Mouse (Mus musculus) forebrain, embryonic 13.5 days (tissue): ENCODE data around the gene Rnf207. TPM values are rescaled to one million over a fixed set of nuclear protein-coding genes. Genes with fewer than 3 reads are reported as not detected.

Source experiments
- ATAC-seq: fragments of 200-750 bp; cut with Nextera tagmentation; 2 replicates; pipeline ENCODE4 v1.8.0; 2017
- H3K27ac ChIP-seq: fragments of 300-500 bp; sonication (generic); 2 replicates; pipeline ENCODE4 v1.5.1; 2015; ENCODE audit warnings: inconsistent platforms, mild to moderate bottlenecking, moderate library complexity
- H3K27me3 ChIP-seq: fragments of 300-500 bp; sonication (generic); 2 replicates; pipeline ENCODE4 v1.6.1; 2015; ENCODE audit warnings: mild to moderate bottlenecking, inconsistent platforms
- H3K36me3 ChIP-seq: fragments of 300-500 bp; sonication (generic); 2 replicates; pipeline ENCODE4 v1.6.1; 2015; ENCODE audit warnings: mild to moderate bottlenecking, inconsistent platforms; ENCODE audit not compliant: poor library complexity, severe bottlenecking
- H3K4me1 ChIP-seq: fragments of 300-500 bp; sonication (generic); 2 replicates; pipeline ENCODE4 v1.6.1; 2015; ENCODE audit warnings: inconsistent platforms
- H3K4me2 ChIP-seq: fragments of 300-500 bp; sonication (generic); 2 replicates; pipeline ENCODE4 v1.6.1; 2015; ENCODE audit warnings: inconsistent platforms, mild to moderate bottlenecking, moderate library complexity
- H3K4me3 ChIP-seq: fragments of 300-500 bp; sonication (generic); 2 replicates; pipeline ENCODE4 v1.5.1; 2015; ENCODE audit warnings: mild to moderate bottlenecking, inconsistent platforms
- H3K9ac ChIP-seq: fragments of 300-500 bp; sonication (generic); 2 replicates; pipeline ENCODE4 v1.6.1; 2015; ENCODE audit warnings: mild to moderate bottlenecking, inconsistent platforms
- H3K9me3 ChIP-seq: fragments of 300-500 bp; sonication (generic); replicated peaks from 2 replicates; pipeline ENCODE4 v1.6.1; 2016; ENCODE audit warnings: inconsistent platforms
- WGBS: fragments of 180-500 bp; shearing (Covaris S2); methylation state at CpG from one replicate; pipeline ENCODE4 v1.1.7; 2015; 5-methylcytosine and 5-hydroxymethylcytosine counted together
- polyA plus RNA-seq: library from polyadenylated mRNA; unstranded; fragments of >200 nt; fragmentation: Nextera tagmentation; extraction: Ambion mirVana; gene quantifications from 2 replicates; pipeline ENCODE4 v1.2.1, GENCODE M21; 2015

The Rnf207 gene
- polyA plus RNA-seq, 1 experiment from 2014 or later = 1.7 TPM

- Histone ChIP-seq H3K9ac (0 out of 2 replicates have a peak overlapping the region, but pooled peaks have one; percentile 18), H3K4me1 (peaks cover 33% of the 10 kb centered on the region), H3K27me3 (peaks cover 30% of the 10 kb centered on the region), H3K9me3 (no peaks in the 10 kb centered on the region), H3K27ac (no peak overlapping the region), H3K36me3 (no peaks in the 10 kb centered on the region), H3K4me2 (no peak overlapping the region), H3K4me3 (no peak overlapping the region)
- no peak for ATAC-seq
- WGBS = 60% methylated on average over 7 of the region's 7 CpGs
Observed at GRCm38 (mm10) chr4:152345120-152345889, 26.5 kb upstream of the Rnf207 start.

DNA sequence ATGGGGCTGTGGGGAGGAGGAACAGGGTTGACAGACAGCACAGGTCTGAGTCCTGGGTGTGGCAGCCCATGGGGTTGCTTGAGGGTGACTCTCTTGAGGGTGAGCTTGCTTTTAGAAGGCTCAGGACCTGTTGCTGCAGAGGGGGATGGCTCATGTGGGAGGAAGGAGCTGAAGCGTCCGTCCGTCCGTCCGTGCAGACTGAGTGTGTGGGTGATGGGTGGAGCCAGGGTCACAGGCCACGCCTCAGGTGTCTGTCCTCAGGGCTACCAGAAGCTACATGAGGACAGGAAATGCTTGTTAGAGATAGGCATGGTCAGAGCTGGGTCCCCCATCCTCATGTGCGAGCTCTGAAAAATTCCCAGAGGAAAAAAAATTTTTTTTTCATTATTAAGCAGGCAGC is 25.9 kb upstream of the Rnf207 start:
- no peak overlapping the region for H3K9ac ChIP-seq
- H3K4me1 ChIP-seq = peaks cover 33% of the 10 kb centered on the region
- no peak overlapping the region for H3K27ac ChIP-seq
- H3K4me3 ChIP-seq = no peak overlapping the region
- H3K4me2 ChIP-seq = no peak overlapping the region
- H3K27me3 ChIP-seq = peaks cover 37% of the 10 kb centered on the region
- 64% methylated on average over 7 of the region's 7 CpGs for WGBS
- H3K9me3 ChIP-seq = no peaks in the 10 kb centered on the region
- H3K36me3 ChIP-seq = no peaks in the 10 kb centered on the region
- ATAC-seq = no peak

DNA sequence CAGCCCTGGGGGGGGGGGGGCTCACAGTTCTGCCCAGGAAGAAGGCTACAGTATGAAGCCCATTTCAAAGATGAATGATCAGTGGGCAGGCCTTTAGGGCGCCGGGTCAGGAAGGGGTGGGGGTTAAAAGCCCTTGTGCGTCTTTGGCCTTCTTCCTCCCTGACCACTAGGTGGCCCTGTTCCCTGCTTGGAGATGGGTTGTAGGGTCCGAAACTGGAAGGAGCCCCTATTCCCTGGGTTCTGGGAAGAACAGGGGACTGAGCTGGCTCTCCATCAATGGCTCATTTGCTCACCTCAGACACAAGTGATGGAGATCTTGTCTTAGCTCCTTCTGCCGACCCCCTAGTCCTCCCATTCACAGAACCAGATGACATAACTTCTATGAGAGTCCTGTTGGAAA is 24.5 kb upstream of the Rnf207 start:
- 10% methylated on average over 5 of the region's 5 CpGs for WGBS
- H3K9me3 ChIP-seq = no peaks in the 10 kb centered on the region

GRCm38 (mm10) chr4:152340584-152341284 is 21.9 kb upstream of the Rnf207 start:
- ATAC-seq = no peak
- peaks cover 45% of the 10 kb centered on the region for H3K27me3 ChIP-seq
- no peak overlapping the region for H3K4me3 ChIP-seq
- peak overlapping the region; percentile 100 for H3K4me2 ChIP-seq
- H3K27ac ChIP-seq = no peak overlapping the region
- H3K4me1 ChIP-seq = peaks cover 30% of the 10 kb centered on the region
- H3K36me3 ChIP-seq = 0 out of 2 replicates have a peak, but pooled peaks cover 3% of the 10 kb centered on the region
- H3K9ac ChIP-seq = no peak overlapping the region
- WGBS = 40% methylated on average over 15 of the region's 15 CpGs
- H3K9me3 ChIP-seq = no peaks in the 10 kb centered on the region

More for the DNA sequence above, 24.5 kb upstream of the Rnf207 start:
- 0 out of 2 replicates have a peak overlapping the region, but pooled peaks have one; percentile 8 for H3K9ac ChIP-seq
- no peak for ATAC-seq
- no peak overlapping the region for H3K27ac ChIP-seq
- no peak overlapping the region for H3K4me2 ChIP-seq
- no peaks in the 10 kb centered on the region for H3K36me3 ChIP-seq
- peaks cover 30% of the 10 kb centered on the region for H3K4me1 ChIP-seq
- no peak overlapping the region for H3K4me3 ChIP-seq
- peaks cover 39% of the 10 kb centered on the region for H3K27me3 ChIP-seq

- Histone ChIP-seq H3K4me3 (peak overlapping the region; percentile 74), H3K27ac (peak overlapping the region; percentile 64), H3K36me3 (peaks cover 17% of the 10 kb centered on the region), H3K27me3 (peaks cover 45% of the 10 kb centered on the region), H3K9me3 (no peaks in the 10 kb centered on the region), H3K4me1 (peaks cover 28% of the 10 kb centered on the region), H3K4me2 (peak overlapping the region; percentile 100), H3K9ac (peak overlapping the region; percentile 82)
- WGBS = 3% methylated on average over 13 of the region's 26 CpGs
- peak; percentile 5; the same call in 1 of the 2 replicates for ATAC-seq
Observed at GRCm38 (mm10) chr4:152339293-152339790, 20.5 kb upstream of the Rnf207 start.

- H3K27me3 ChIP-seq = peaks cover 40% of the 10 kb centered on the region
- H3K36me3 ChIP-seq = peaks cover 24% of the 10 kb centered on the region
- peak within 1 kb of the TSS; percentile 64 for H3K27ac ChIP-seq
- WGBS = under 1% methylated on average over 59 of the region's 120 CpGs
- peak; percentile 67 for ATAC-seq
- H3K4me2 ChIP-seq = peak within 1 kb of the TSS; percentile 100
- peak within 1 kb of the TSS; percentile 82 for H3K9ac ChIP-seq
- H3K4me1 ChIP-seq = peaks cover 28% of the 10 kb centered on the region
- H3K4me3 ChIP-seq = peak within 1 kb of the TSS; percentile 74
- no peaks in the 10 kb centered on the region for H3K9me3 ChIP-seq
Observed at GRCm38 (mm10) chr4:152338419-152339292, 19.9 kb upstream of the Rnf207 start, which contains the start of gene Chd5. TSS of gene Chd5 (plus strand) at chr4:152338651.

DNA sequence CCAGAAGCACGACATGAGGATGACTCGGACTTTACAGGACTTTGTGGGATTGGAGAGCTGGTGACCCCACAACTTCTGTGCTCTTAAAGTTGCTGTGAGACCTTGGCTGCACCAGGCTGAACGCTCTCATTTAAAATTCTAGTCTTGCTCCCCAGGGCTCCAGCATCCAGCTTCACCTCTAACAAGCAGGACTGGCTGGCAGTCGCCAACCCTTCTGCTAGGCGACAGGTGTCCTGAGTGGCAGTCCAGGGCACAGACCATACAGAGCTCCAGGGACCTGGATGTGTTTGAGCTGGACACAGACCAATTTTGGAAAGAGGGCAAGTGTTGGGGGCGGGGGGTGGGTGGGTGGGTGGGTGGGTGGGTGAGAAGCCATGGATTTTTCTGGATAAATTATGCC is 19.0 kb upstream of the Rnf207 start:
- WGBS = 18% methylated on average over 6 of the region's 6 CpGs

DNA sequence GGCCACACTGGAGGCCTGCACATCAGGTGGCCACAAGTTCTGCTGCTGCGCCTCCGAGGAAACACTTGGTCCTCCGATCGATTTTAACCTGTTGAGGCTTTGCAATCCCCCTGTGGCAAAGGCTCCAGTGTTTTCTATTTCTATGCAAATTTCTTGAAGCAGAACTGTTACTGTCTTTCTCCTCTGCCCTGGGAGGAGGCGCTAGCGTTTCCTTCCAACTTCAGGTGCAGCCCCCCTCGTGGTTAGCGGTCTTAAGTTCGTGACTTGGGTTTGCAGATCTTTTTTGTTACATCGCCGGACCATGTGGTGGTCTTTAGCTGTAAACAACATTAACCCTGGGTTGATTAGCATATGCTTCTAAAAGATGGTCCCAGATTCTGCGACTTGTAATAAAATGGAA is 14.8 kb upstream of the Rnf207 start:
- Histone ChIP-seq H3K9ac (no peak overlapping the region), H3K9me3 (no peaks in the 10 kb centered on the region), H3K4me3 (no peak overlapping the region), H3K27me3 (peaks cover 10% of the 10 kb centered on the region; the same call in 1 of the 2 replicates), H3K4me2 (no peak overlapping the region), H3K27ac (no peak overlapping the region), H3K36me3 (peaks cover 75% of the 10 kb centered on the region), H3K4me1 (peaks cover 5% of the 10 kb centered on the region)
- ATAC-seq = no peak
- WGBS = 92% methylated on average over 12 of the region's 12 CpGs

More for the DNA sequence above, 19.0 kb upstream of the Rnf207 start:
- Histone ChIP-seq H3K9me3 (no peaks in the 10 kb centered on the region), H3K27ac (no peak overlapping the region), H3K4me3 (no peak overlapping the region), H3K36me3 (peaks cover 33% of the 10 kb centered on the region), H3K4me2 (no peak overlapping the region), H3K27me3 (peaks cover 36% of the 10 kb centered on the region), H3K4me1 (peaks cover 28% of the 10 kb centered on the region), H3K9ac (no peak overlapping the region)
- no peak for ATAC-seq

DNA sequence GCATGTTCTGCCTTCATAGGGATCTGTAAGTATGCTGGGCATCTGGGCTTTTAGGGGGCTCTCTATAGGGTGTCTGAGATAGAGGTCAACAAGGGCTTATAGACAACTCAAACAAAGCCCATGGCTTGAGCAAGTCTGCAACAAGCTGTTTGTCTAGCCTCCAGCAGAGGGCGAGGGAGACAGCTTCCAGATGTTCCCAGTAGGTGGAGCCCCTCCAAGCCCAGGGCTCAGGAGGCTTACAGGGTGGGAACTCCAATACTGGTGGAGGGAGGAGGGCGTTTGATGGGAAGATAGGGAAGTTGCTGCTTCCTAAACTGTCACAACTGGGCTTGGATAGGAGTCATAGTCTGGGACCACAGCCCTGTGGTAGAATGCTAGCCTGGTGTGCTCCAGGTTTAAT is 14.2 kb upstream of the Rnf207 start:
- H3K4me1 ChIP-seq = no peaks in the 10 kb centered on the region
- no peaks in the 10 kb centered on the region for H3K9me3 ChIP-seq
- H3K4me3 ChIP-seq = no peak overlapping the region
- 42% methylated on average over 2 of the region's 2 CpGs for WGBS
- H3K27ac ChIP-seq = no peak overlapping the region
- peaks cover 6% of the 10 kb centered on the region; the same call in 1 of the 2 replicates for H3K27me3 ChIP-seq
- no peak overlapping the region for H3K9ac ChIP-seq
- peak; percentile 62 for ATAC-seq
- H3K4me2 ChIP-seq = no peak overlapping the region
- peaks cover 77% of the 10 kb centered on the region for H3K36me3 ChIP-seq

- 82% methylated on average over 6 of the region's 6 CpGs for WGBS
- Histone ChIP-seq H3K4me3 (no peak overlapping the region), H3K36me3 (peaks cover 53% of the 10 kb centered on the region), H3K27me3 (no peaks in the 10 kb centered on the region), H3K4me1 (peaks cover 15% of the 10 kb centered on the region), H3K9me3 (no peaks in the 10 kb centered on the region), H3K27ac (no peak overlapping the region), H3K9ac (no peak overlapping the region), H3K4me2 (no peak overlapping the region)
- ATAC-seq = no peak
Observed at GRCm38 (mm10) chr4:152328691-152329090, 9.9 kb upstream of the Rnf207 start.

DNA sequence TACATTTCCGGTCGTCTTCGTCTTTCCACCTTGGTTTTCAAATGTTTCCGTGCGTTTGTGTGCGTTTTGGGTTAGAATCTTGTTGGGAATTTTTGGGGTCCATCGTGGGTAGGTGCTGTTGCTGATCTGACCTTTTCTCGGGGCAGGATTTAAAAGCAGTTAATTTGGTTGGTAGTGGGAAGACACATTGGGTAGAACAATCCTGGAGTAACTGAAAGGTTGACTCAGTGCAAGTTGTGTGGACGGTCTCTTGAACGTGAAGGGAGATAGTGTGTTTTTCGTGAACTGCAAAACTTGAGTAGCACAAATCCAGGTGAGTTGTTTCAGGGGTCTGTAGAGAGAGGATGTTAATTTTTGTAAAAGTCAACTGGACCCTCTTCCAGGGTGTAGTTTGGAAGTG is 7.8 kb upstream of the Rnf207 start:
- H3K4me1 ChIP-seq = peaks cover 15% of the 10 kb centered on the region
- peak overlapping the region; percentile 96 for H3K9ac ChIP-seq
- peak overlapping the region; percentile 98 for H3K4me3 ChIP-seq
- H3K9me3 ChIP-seq = no peaks in the 10 kb centered on the region
- H3K36me3 ChIP-seq = peaks cover 31% of the 10 kb centered on the region
- peaks cover 4% of the 10 kb centered on the region; the same call in 1 of the 2 replicates for H3K27me3 ChIP-seq
- WGBS = 2% methylated on average over 11 of the region's 11 CpGs
- H3K27ac ChIP-seq = no peak overlapping the region
- no peak for ATAC-seq
- peak overlapping the region; percentile 84 for H3K4me2 ChIP-seq
